Mouse (Mus musculus) heart, adult 2 months (tissue): ENCODE measurements at regions not wholly inside any gene's neighbourhood (a gene's known extent, or its start where the extent isn't known, plus 50 kb on each side); places are given as distances from the start of the nearest gene placed in this dataset.
A peak's percentile ranks its signal among the peaks of the same experiment; 100 is the strongest.

Source experiments
- DNase-seq, 2 experiments: peaks; one replicate each; pipeline ENCODE4 v3.0.0; 2021
- H3K27ac ChIP-seq: fragments of 200-600 bp; 2 replicates; pipeline ENCODE4 v1.8.1; 2022
- H3K27me3 ChIP-seq: fragments of 200-500 bp; 2 replicates; pipeline ENCODE4 v1.6.1; 2012; ENCODE audit warnings: mild to moderate bottlenecking, low read length, inconsistent platforms, mixed read lengths; ENCODE audit not compliant: control insufficient read depth, insufficient read depth
- H3K36me3 ChIP-seq: fragments of 200-500 bp; 2 replicates; pipeline ENCODE4 v1.6.1; 2012; ENCODE audit warnings: low read length, inconsistent platforms; ENCODE audit not compliant: control insufficient read depth, insufficient read depth
- H3K4me1 ChIP-seq: fragments of 200-500 bp; 2 replicates; pipeline ENCODE4 v1.6.1; 2011; ENCODE audit warnings: low read length; ENCODE audit not compliant: control insufficient read depth, insufficient read depth
- H3K4me3 ChIP-seq: fragments of 200-600 bp; 2 replicates; pipeline ENCODE4 v1.8.1; 2022
- H3K79me2 ChIP-seq: fragments of 200-500 bp; replicated peaks from 2 replicates; pipeline ENCODE4 v1.6.1; 2012; ENCODE audit warnings: mild to moderate bottlenecking, inconsistent platforms, low read length, moderate library complexity, mixed read lengths; ENCODE audit not compliant: control insufficient read depth, insufficient read depth
- H3K9ac ChIP-seq: fragments of 200-500 bp; 2 replicates; pipeline ENCODE4 v1.6.1; 2012; ENCODE audit warnings: low read depth, mild to moderate bottlenecking, control low read depth, inconsistent platforms, low read length, mixed read lengths
- CTCF ChIP-seq: fragments of 200-600 bp; IDR thresholded peaks from 2 replicates; pipeline ENCODE4 v1.8.1; 2022; ENCODE audit warnings: antibody characterized with exemption, mild to moderate bottlenecking, moderate library complexity
- EP300 ChIP-seq: fragments of 200-500 bp; IDR thresholded peaks from 2 replicates; pipeline ENCODE4 v1.6.1; 2011; ENCODE audit warnings: low read depth, low read length, control low read depth; ENCODE audit not compliant: insufficient read depth
- POLR2A ChIP-seq: fragments of 200-500 bp; IDR thresholded peaks from 2 replicates; pipeline ENCODE4 v1.6.1; 2011; ENCODE audit warnings: mild to moderate bottlenecking, low read depth, low read length, control low read depth; ENCODE audit not compliant: insufficient read depth
- WGBS: fragments of 180-500 bp; shearing (Covaris S2); methylation state at CpG from one replicate; pipeline ENCODE4 v1.1.7; 2018; 5-methylcytosine and 5-hydroxymethylcytosine counted together
- intact Hi-C: fragments of 180-260 bp; cut with DNase I; formaldehyde crosslinking; loops from one replicate; pipeline ENCODE4 v1.15.1; 2025

- 55% methylated on average over 12 of the region's 12 CpGs for WGBS
- no peak overlapping the region for H3K4me3 ChIP-seq
Observed at GRCm38 (mm10) chr1:33271437-33272145, 398.0 kb downstream of the Prim2 start.

GRCm38 (mm10) chr1:33269162-33269561 lies 400.4 kb downstream of the Prim2 start:
- TF ChIP-seq CTCF (no peak), POLR2A (no peak), EP300 (no peak)
- Histone ChIP-seq H3K4me3 (no peak overlapping the region), H3K27ac (no peak overlapping the region), H3K36me3 (no peaks in the 10 kb centered on the region), H3K27me3 (no peaks in the 10 kb centered on the region), H3K79me2 (no peaks in the 10 kb centered on the region), H3K4me1 (no peaks in the 10 kb centered on the region), H3K9ac (no peak overlapping the region)
- no peak for DNase-seq
- intact Hi-C loops, result no loop called here
- WGBS, result 80% methylated on average over 4 of the region's 4 CpGs

More at GRCm38 (mm10) chr1:33271437-33272145, 398.0 kb downstream of the Prim2 start:
- intact Hi-C loops, result no loop called here
- Histone ChIP-seq H3K79me2 (no peaks in the 10 kb centered on the region), H3K36me3 (no peaks in the 10 kb centered on the region), H3K27ac (no peak overlapping the region), H3K9ac (no peak overlapping the region), H3K4me1 (no peaks in the 10 kb centered on the region), H3K27me3 (no peaks in the 10 kb centered on the region)
- no peak for TF ChIP-seq CTCF
- no peak for TF ChIP-seq EP300
- no peak for TF ChIP-seq POLR2A
- no peak for DNase-seq

- WGBS, result 46% methylated on average over 5 of the region's 5 CpGs
Observed at GRCm38 (mm10) chr1:33265731-33266415, 403.7 kb downstream of the Prim2 start.

GRCm38 (mm10) chr1:33249474-33249873 lies 420.1 kb downstream of the Prim2 start:
- DNase-seq, result no peak
- TF ChIP-seq EP300, result no peak
- no peak for TF ChIP-seq POLR2A
- no peak for TF ChIP-seq CTCF
- no peaks in the 10 kb centered on the region for H3K27me3 ChIP-seq
- no peaks in the 10 kb centered on the region for H3K79me2 ChIP-seq
- H3K4me1 ChIP-seq, result no peaks in the 10 kb centered on the region
- H3K27ac ChIP-seq, result no peak overlapping the region
- intact Hi-C loops, result no loop called here
- H3K4me3 ChIP-seq, result no peak overlapping the region
- no peak overlapping the region for H3K9ac ChIP-seq
- H3K36me3 ChIP-seq, result no peaks in the 10 kb centered on the region
- WGBS, result 66% methylated on average over 5 of the region's 5 CpGs

More at GRCm38 (mm10) chr1:33265731-33266415, 403.7 kb downstream of the Prim2 start:
- no peak overlapping the region for H3K9ac ChIP-seq
- no peaks in the 10 kb centered on the region for H3K27me3 ChIP-seq
- peak in 1 of 2 experiments; percentile 3 for DNase-seq
- H3K79me2 ChIP-seq, result no peaks in the 10 kb centered on the region
- intact Hi-C loops, result no loop called here
- TF ChIP-seq POLR2A, result no peak
- TF ChIP-seq CTCF, result no peak
- TF ChIP-seq EP300, result no peak
- H3K4me3 ChIP-seq, result no peak overlapping the region
- H3K27ac ChIP-seq, result no peak overlapping the region
- H3K4me1 ChIP-seq, result no peaks in the 10 kb centered on the region
- no peaks in the 10 kb centered on the region for H3K36me3 ChIP-seq

GRCm38 (mm10) chr1:33247076-33247475 lies 422.5 kb downstream of the Prim2 start:
- Histone ChIP-seq H3K9ac (no peak overlapping the region), H3K4me3 (no peak overlapping the region), H3K4me1 (no peaks in the 10 kb centered on the region), H3K79me2 (no peaks in the 10 kb centered on the region), H3K27ac (no peak overlapping the region), H3K36me3 (no peaks in the 10 kb centered on the region), H3K27me3 (no peaks in the 10 kb centered on the region)
- DNase-seq, result no peak
- WGBS, result 85% methylated on average over 6 of the region's 6 CpGs
- intact Hi-C loops, result no loop called here
- TF ChIP-seq EP300 (no peak), POLR2A (no peak), CTCF (no peak)

GRCm38 (mm10) chr1:33245186-33245585 lies 424.4 kb downstream of the Prim2 start:
- no peak for DNase-seq
- Histone ChIP-seq H3K36me3 (no peaks in the 10 kb centered on the region), H3K4me1 (no peaks in the 10 kb centered on the region), H3K27ac (no peak overlapping the region), H3K27me3 (no peaks in the 10 kb centered on the region), H3K4me3 (no peak overlapping the region), H3K79me2 (no peaks in the 10 kb centered on the region), H3K9ac (no peak overlapping the region)
- WGBS, result 70% methylated on average over 4 of the region's 4 CpGs
- TF ChIP-seq CTCF (no peak), EP300 (no peak), POLR2A (no peak)
- intact Hi-C loops, result no loop called here
